Mouse (Mus musculus) left cerebral cortex, adult 2 months (tissue): ENCODE data around the gene Kcnip2. TPM values are rescaled to one million over a fixed set of nuclear protein-coding genes. Genes with fewer than 3 reads are reported as not detected.
A peak's percentile ranks its signal among the peaks of the same experiment; 100 is the strongest.

Source experiments
- DNase-seq, 2 experiments: peaks; one replicate each; pipeline ENCODE4 v3.0.0; 2021 to 2022; ENCODE audit warnings: low spot score in 2 of 2, mixed read lengths in 1 of 2; ENCODE audit errors: extremely low spot score in 1 of 2
- H3K27ac ChIP-seq: fragments of 200-600 bp; 2 replicates; pipeline ENCODE4 v1.8.1; 2022
- H3K4me3 ChIP-seq: fragments of 200-600 bp; 2 replicates; pipeline ENCODE4 v1.8.1; 2022
- CTCF ChIP-seq: fragments of 200-600 bp; IDR thresholded peaks from 2 replicates; pipeline ENCODE4 v1.8.1; 2022; ENCODE audit warnings: antibody characterized with exemption, mild to moderate bottlenecking, moderate library complexity
- intact Hi-C: fragments of 180-260 bp; cut with DNase I; formaldehyde crosslinking; loops from one replicate; pipeline ENCODE4 v1.15.1; 2025
- total RNA-seq, 2 experiments: library from RNA; stranded (reverse); gene quantifications; 2 replicates each; pipeline ENCODE4 v1.2.3; 2021

Kcnip2 gene
- total RNA-seq, 2 experiments from 2014 or later = 142 to 170 TPM

GRCm38 (mm10) chr19:45789888-45790874 is 25.7 kb downstream of the Kcnip2 start:
- no peak for TF ChIP-seq CTCF
- Histone ChIP-seq H3K27ac (no peak overlapping the region), H3K4me3 (no peak overlapping the region)
- intact Hi-C loops = no loop called here
- DNase-seq = no peak

GRCm38 (mm10) chr19:45789365-45789764 is 26.5 kb downstream of the Kcnip2 start:
- H3K27ac ChIP-seq = no peak overlapping the region
- DNase-seq = no peak
- intact Hi-C loops = no loop called here
- no peak for TF ChIP-seq CTCF
- H3K4me3 ChIP-seq = no peak overlapping the region

DNA sequence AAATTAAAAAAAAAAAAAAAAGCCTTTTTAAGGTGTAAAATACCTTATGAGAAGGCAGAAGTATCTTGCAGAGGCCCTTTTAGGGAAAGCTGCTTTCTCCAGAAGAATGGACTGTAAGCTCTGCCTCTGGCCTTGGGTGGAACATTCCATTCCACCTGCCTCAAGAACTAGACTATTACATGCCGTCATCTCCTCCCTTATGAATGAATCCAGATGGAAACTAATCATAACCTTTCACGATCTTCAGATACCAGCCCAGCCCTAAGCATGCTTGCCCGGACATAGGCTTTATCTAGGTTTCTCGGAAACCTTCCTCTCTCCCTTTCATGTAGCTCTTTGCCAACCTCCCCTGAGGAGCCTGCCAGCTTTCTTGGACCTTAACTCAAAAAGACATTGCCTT is 27.5 kb downstream of the Kcnip2 start:
- Histone ChIP-seq H3K27ac (no peak overlapping the region), H3K4me3 (no peak overlapping the region)
- DNase-seq = no peak
- intact Hi-C loops = no loop called here
- no peak for TF ChIP-seq CTCF

GRCm38 (mm10) chr19:45787450-45787849 is 28.4 kb downstream of the Kcnip2 start:
- no peak for DNase-seq
- no peak overlapping the region for H3K4me3 ChIP-seq
- intact Hi-C loops = no loop called here
- TF ChIP-seq CTCF = no peak
- no peak overlapping the region for H3K27ac ChIP-seq

GRCm38 (mm10) chr19:45785470-45785869 is 30.4 kb downstream of the Kcnip2 start:
- intact Hi-C loops = no loop called here

GRCm38 (mm10) chr19:45783933-45784576 is 31.8 kb downstream of the Kcnip2 start:
- H3K4me3 ChIP-seq = peak overlapping the region; percentile 45
- no peak for DNase-seq
- TF ChIP-seq CTCF = no peak
- H3K27ac ChIP-seq = peak overlapping the region; percentile 86
- intact Hi-C loops = no loop called here

More at GRCm38 (mm10) chr19:45785470-45785869, 30.4 kb downstream of the Kcnip2 start:
- DNase-seq = no peak
- no peak for TF ChIP-seq CTCF
- no peak overlapping the region for H3K4me3 ChIP-seq
- H3K27ac ChIP-seq = no peak overlapping the region

DNA sequence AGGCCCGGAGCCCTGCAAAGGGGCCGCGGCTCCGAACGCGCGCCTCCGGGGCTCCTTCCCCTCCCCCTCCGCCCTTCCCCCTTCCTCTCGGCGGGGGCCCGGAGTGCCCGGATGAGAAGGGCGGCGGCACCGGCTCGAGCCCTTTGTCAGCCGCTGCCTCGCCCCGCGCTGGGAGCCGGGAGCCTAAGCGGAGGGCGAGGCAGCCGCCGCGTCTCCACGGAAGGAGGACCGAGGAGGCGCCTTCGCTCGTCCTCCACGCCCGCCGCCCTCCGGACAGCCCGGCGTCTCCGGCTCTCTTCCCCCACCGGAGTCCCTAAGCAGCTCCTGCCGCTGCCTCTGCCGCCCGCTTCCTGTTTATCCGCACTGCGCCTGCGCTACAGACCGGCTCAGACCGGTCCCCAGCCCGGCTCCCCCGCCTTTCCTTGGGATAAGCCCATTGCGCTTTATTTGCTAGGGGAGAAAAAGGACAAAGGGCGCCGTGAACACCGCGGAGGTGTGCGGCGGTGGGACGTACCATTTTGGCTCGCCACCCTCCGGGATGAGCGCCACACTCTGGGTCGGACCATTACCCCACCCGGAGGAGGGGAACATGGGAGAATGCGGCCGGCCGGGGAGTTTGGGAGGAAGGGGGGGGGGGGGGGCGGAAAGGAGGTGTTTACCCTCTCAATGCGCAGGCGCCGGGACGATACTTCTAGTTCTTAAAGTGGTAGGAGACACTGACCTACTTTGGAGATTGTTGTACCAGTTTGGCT is 32.5 kb downstream of the Kcnip2 start, which contains the start of gene Mgea5:
Gene Mgea5 (minus strand): TSS at position 657 of the 752 bp plus-strand sequence.
- peak within 1 kb of the TSS; percentile 78 for H3K4me3 ChIP-seq
- no peak for TF ChIP-seq CTCF
- intact Hi-C loops = no loop called here
- peak within 1 kb of the TSS; percentile 99 for H3K27ac ChIP-seq
- peak; percentile 97 to 99 for DNase-seq

DNA sequence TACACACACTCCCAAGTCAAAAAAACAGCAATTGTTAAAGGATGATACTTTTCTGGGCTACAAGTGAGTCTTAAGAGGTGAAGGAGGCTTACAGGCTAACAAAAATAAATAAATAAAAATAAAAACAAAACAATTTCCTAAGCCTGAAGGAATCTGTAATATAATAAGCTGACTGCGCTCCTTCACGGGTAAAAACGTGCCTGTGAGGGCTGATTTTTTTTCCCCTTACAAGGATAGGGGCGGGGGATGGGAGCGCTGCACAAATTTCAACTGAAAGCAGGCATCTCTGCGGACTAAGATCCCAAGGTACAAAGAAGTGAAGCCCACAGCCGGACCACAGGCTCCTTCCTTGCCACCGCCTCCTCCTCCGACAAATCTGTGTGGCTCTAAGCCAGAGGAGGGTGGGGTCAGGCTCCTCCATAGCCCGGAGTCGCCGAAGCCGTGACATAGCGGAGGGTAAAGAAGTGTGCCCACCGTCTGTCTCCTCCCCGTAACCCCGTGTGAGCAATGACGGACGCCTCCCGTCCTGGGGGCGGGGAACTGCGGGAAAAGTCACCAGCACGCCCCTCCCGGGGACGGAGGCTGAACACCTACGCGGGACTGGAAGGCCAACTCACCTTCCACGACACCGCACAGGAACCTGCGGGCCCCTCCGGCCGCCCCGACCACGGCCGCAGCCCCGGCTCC is 33.4 kb downstream of the Kcnip2 start:
- intact Hi-C loops = no loop called here
- Histone ChIP-seq H3K27ac (peak overlapping the region; percentile 99), H3K4me3 (peak overlapping the region; percentile 78)
- no peak for TF ChIP-seq CTCF
- peak; percentile 45 to 64 for DNase-seq

DNA sequence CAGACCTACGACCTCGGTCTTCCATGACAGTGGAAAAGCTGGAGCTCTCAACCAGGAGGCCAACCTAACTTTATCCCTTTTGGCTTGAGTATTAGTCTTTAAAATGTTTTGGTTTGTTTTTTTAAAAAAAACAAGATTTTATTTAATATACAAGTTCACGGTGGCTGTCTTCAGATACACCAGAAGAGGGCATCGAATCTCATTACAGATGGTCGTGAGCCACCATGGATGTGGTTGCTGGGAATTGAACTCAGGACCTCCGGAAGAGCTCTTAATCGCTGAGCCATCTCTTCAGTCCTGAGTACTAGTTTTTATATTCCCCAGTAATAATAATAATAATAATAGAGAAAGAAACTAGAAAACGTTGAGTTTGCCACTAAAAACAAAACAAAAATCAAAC is 34.2 kb downstream of the Kcnip2 start:
- intact Hi-C loops = no loop called here
- DNase-seq = no peak
- Histone ChIP-seq H3K27ac (no peak overlapping the region; the same call in 1 of the 2 replicates), H3K4me3 (peak overlapping the region; percentile 78)
- TF ChIP-seq CTCF = peak; percentile 24

DNA sequence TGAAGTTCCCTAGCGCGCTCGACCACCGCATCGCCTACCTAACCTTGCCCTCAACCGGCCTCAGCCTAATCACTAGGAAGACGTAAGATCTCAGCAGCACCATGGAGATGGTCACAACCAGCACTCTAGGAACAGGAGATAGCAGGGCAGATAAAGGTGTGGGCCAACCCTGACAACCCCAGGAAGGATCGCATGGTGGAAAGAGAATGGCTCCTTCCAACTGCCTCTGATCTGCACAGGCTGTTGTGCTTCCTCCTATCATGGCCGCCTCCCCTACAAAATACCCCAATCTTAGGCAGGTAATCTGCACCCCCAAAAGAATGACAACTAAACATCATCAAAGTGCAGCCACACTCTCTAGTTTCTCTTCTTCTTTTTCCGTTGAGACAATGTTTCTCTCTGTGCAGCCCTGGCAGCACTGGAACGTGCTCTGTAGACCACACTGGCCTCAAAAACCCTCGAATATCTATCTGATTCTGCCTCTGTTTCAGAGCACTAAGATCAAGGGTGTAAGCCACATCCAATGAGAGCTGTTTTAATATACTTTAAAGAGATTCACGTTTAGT is 35.4 kb downstream of the Kcnip2 start:
- intact Hi-C loops = no loop called here
- H3K4me3 ChIP-seq = peak overlapping the region; percentile 78
- no peak for DNase-seq

GRCm38 (mm10) chr19:45775486-45775885 is 40.4 kb downstream of the Kcnip2 start:
- DNase-seq = no peak
- Histone ChIP-seq H3K27ac (no peak overlapping the region), H3K4me3 (no peak overlapping the region)
- no peak for TF ChIP-seq CTCF
- intact Hi-C loops = no loop called here

More for the DNA sequence above, 35.4 kb downstream of the Kcnip2 start:
- TF ChIP-seq CTCF = no peak
- no peak overlapping the region for H3K27ac ChIP-seq
